Mouse (Mus musculus) myocyte (in vitro differentiated cells): ENCODE results near the gene Ak5. TPM values are rescaled to one million over a fixed set of nuclear protein-coding genes. Genes with fewer than 3 reads are reported as not detected.

Experiments
- H3K27me3 ChIP-seq: one replicate; pipeline ENCODE4 v1.6.1; 2011; ENCODE audit not compliant: control insufficient read depth, insufficient read depth, insufficient read length
- H3K36me3 ChIP-seq: one replicate; pipeline ENCODE4 v1.6.1; 2011; ENCODE audit not compliant: control insufficient read depth, insufficient read depth
- H3K4me2 ChIP-seq: one replicate; pipeline ENCODE4 v1.6.1; 2011; ENCODE audit warnings: low read depth, control low read depth
- H3K4me3 ChIP-seq: one replicate; pipeline ENCODE4 v1.5.1; 2011; ENCODE audit warnings: mild to moderate bottlenecking, control low read depth, moderate library complexity
- H3K79me2 ChIP-seq: one replicate; pipeline ENCODE4 v1.6.1; 2011; ENCODE audit not compliant: control insufficient read depth, insufficient read depth
- H3ac ChIP-seq: one replicate; pipeline ENCODE4 v1.6.1; 2011; ENCODE audit not compliant: control insufficient read depth, insufficient read length
- CEBPB ChIP-seq: IDR thresholded peaks from 2 replicates; pipeline ENCODE4 v1.6.1; 2011; ENCODE audit warnings: mild to moderate bottlenecking, moderate library complexity; ENCODE audit not compliant: poor library complexity, insufficient read depth, severe bottlenecking
- E2F4 ChIP-seq: IDR thresholded peaks from one replicate; pipeline ENCODE4 v1.6.1; 2011; ENCODE audit warnings: mild to moderate bottlenecking, control low read depth, moderate library complexity; ENCODE audit not compliant: insufficient read depth
- MAX ChIP-seq: IDR thresholded peaks from one replicate; pipeline ENCODE4 v1.6.1; 2011; ENCODE audit warnings: low read depth, mild to moderate bottlenecking, control low read depth
- MYOD1 ChIP-seq, 3 experiments: IDR thresholded peaks; one replicate each; pipeline ENCODE4 v1.6.1; 2011; ENCODE audit warnings: control low read depth in 2 of 3, low read depth in 2 of 3, mild to moderate bottlenecking in 2 of 3, moderate library complexity in 1 of 3; ENCODE audit not compliant: insufficient read length in 2 of 3, control insufficient read depth in 1 of 3
- MYOG ChIP-seq, 3 experiments: IDR thresholded peaks; one replicate each; pipeline ENCODE4 v1.6.1; 2011; ENCODE audit warnings: control low read depth in 2 of 3, low read depth in 2 of 3, mild to moderate bottlenecking in 2 of 3; ENCODE audit not compliant: insufficient read length in 2 of 3, control insufficient read depth in 1 of 3, insufficient read depth in 1 of 3
- POLR2A ChIP-seq: IDR thresholded peaks from one replicate; pipeline ENCODE4 v1.6.1; 2011; ENCODE audit warnings: low read depth, mild to moderate bottlenecking, control low read depth, moderate library complexity; ENCODE audit not compliant: insufficient read length
- POLR2AphosphoS2 ChIP-seq: IDR thresholded peaks from one replicate; pipeline ENCODE4 v1.6.1; 2011; ENCODE audit warnings: low read depth, control low read depth; ENCODE audit not compliant: insufficient read length
- REST ChIP-seq: IDR thresholded peaks from one replicate; pipeline ENCODE4 v1.6.1; 2011; ENCODE audit warnings: mild to moderate bottlenecking, control low read depth, moderate library complexity; ENCODE audit not compliant: insufficient read depth, insufficient read length
- SRF ChIP-seq: IDR thresholded peaks from one replicate; pipeline ENCODE4 v1.6.1; 2011; ENCODE audit warnings: low read depth; ENCODE audit not compliant: control insufficient read depth, insufficient read length
- TCF12 ChIP-seq: IDR thresholded peaks from one replicate; pipeline ENCODE4 v1.6.1; 2011; ENCODE audit warnings: mild to moderate bottlenecking, control low read depth; ENCODE audit not compliant: poor library complexity, insufficient read depth, severe bottlenecking
- TCF3 ChIP-seq: IDR thresholded peaks from one replicate; pipeline ENCODE4 v1.6.1; 2011; ENCODE audit warnings: low read depth, control low read depth; ENCODE audit not compliant: insufficient read length
- USF1 ChIP-seq: IDR thresholded peaks from one replicate; pipeline ENCODE4 v1.6.1; 2011; ENCODE audit warnings: low read depth, mild to moderate bottlenecking, control low read depth, moderate library complexity
- polyA plus RNA-seq: library from polyadenylated mRNA; unstranded; fragments of >200 nt; fragmentation: generic; extraction: Trizol; gene quantifications from one replicate; pipeline ENCODE4 v1.2.1, GENCODE M21; 2012; ENCODE audit warnings: missing spikeins

Gene Ak5
- polyA plus RNA-seq, 1 experiment: 2.2 TPM

GRCm38 (mm10) chr3:152469423-152470200, 198.5 kb downstream of the Ak5 start:
- no peak overlapping the region for H3ac ChIP-seq
- H3K4me2 ChIP-seq: peak overlapping the region; percentile 91
- no peak for TF ChIP-seq POLR2A
- H3K4me3 ChIP-seq: peak overlapping the region; percentile 21
- H3K27me3 ChIP-seq: no peaks in the 10 kb centered on the region
- no peaks in the 10 kb centered on the region for H3K79me2 ChIP-seq
- no peaks in the 10 kb centered on the region for H3K36me3 ChIP-seq

- H3K4me2 ChIP-seq: peak overlapping the region; percentile 91
- peak overlapping the region; percentile 21 for H3K4me3 ChIP-seq
- H3K27me3 ChIP-seq: no peaks in the 10 kb centered on the region
- no peaks in the 10 kb centered on the region for H3K36me3 ChIP-seq
- TF ChIP-seq TCF3 (no peak), REST (no peak), POLR2AphosphoS2 (peak; percentile 35), MYOG (IDR thresholded peaks at IDR 0.05; ENCODE audit: control insufficient read depth in 1 of 3, insufficient read depth in 1 of 3, insufficient read length in 2 of 3, low read depth in 2 of 3) (no peak)
- H3K79me2 ChIP-seq: no peaks in the 10 kb centered on the region
- no peak overlapping the region for H3ac ChIP-seq
Observed at GRCm38 (mm10) chr3:152468569-152469041, 199.6 kb downstream of the Ak5 start.

GRCm38 (mm10) chr3:152468032-152468431, 200.1 kb downstream of the Ak5 start:
- peak overlapping the region; percentile 91 for H3K4me2 ChIP-seq
- H3K27me3 ChIP-seq: no peaks in the 10 kb centered on the region
- no peak for TF ChIP-seq USF1
- no peak for TF ChIP-seq SRF
- TF ChIP-seq TCF3: no peak
- TF ChIP-seq REST: no peak
- TF ChIP-seq CEBPB: no peak
- TF ChIP-seq MYOG (IDR thresholded peaks at IDR 0.05; ENCODE audit: control insufficient read depth in 1 of 3, insufficient read depth in 1 of 3, insufficient read length in 2 of 3, low read depth in 2 of 3): no peak
- no peak for TF ChIP-seq POLR2AphosphoS2
- TF ChIP-seq POLR2A: no peak
- no peak for TF ChIP-seq MAX
- no peak for TF ChIP-seq MYOD1 (IDR thresholded peaks at IDR 0.05; ENCODE audit: control insufficient read depth in 1 of 3, insufficient read length in 2 of 3, low read depth in 2 of 3)
- no peak for TF ChIP-seq E2F4
- TF ChIP-seq TCF12: no peak
- H3K4me3 ChIP-seq: peak overlapping the region; percentile 21
- no peaks in the 10 kb centered on the region for H3K79me2 ChIP-seq
- no peak overlapping the region for H3ac ChIP-seq
- no peaks in the 10 kb centered on the region for H3K36me3 ChIP-seq

GRCm38 (mm10) chr3:152467312-152467711, 200.8 kb downstream of the Ak5 start:
- H3K4me3 ChIP-seq: no peak overlapping the region
- no peaks in the 10 kb centered on the region for H3K36me3 ChIP-seq
- H3ac ChIP-seq: no peak overlapping the region
- H3K4me2 ChIP-seq: no peak overlapping the region
- no peaks in the 10 kb centered on the region for H3K27me3 ChIP-seq
- no peaks in the 10 kb centered on the region for H3K79me2 ChIP-seq
- TF ChIP-seq E2F4 (no peak), MYOD1 (IDR thresholded peaks at IDR 0.05; ENCODE audit: control insufficient read depth in 1 of 3, insufficient read length in 2 of 3, low read depth in 2 of 3) (no peak), REST (no peak), TCF12 (no peak), SRF (no peak), POLR2AphosphoS2 (no peak), USF1 (no peak), POLR2A (no peak), TCF3 (no peak), MYOG (IDR thresholded peaks at IDR 0.05; ENCODE audit: control insufficient read depth in 1 of 3, insufficient read depth in 1 of 3, insufficient read length in 2 of 3, low read depth in 2 of 3) (no peak), MAX (no peak), CEBPB (no peak)

GRCm38 (mm10) chr3:152466849-152467248, 201.3 kb downstream of the Ak5 start:
- no peak overlapping the region for H3K4me2 ChIP-seq
- TF ChIP-seq MAX (no peak), E2F4 (no peak), POLR2A (no peak), MYOD1 (IDR thresholded peaks at IDR 0.05; ENCODE audit: control insufficient read depth in 1 of 3, insufficient read length in 2 of 3, low read depth in 2 of 3) (no peak), POLR2AphosphoS2 (no peak), CEBPB (no peak), MYOG (IDR thresholded peaks at IDR 0.05; ENCODE audit: control insufficient read depth in 1 of 3, insufficient read depth in 1 of 3, insufficient read length in 2 of 3, low read depth in 2 of 3) (no peak), TCF12 (no peak), TCF3 (no peak), USF1 (no peak)
- H3K79me2 ChIP-seq: no peaks in the 10 kb centered on the region
- no peaks in the 10 kb centered on the region for H3K27me3 ChIP-seq
- H3ac ChIP-seq: no peak overlapping the region
- no peak overlapping the region for H3K4me3 ChIP-seq
- no peaks in the 10 kb centered on the region for H3K36me3 ChIP-seq
